Mouse (Mus musculus) intestine, embryonic 15.5 days (tissue): ENCODE data around the gene Entpd3. TPM values are rescaled to one million over a fixed set of nuclear protein-coding genes. Genes with fewer than 3 reads are reported as not detected.

ENCODE experiments used
- ATAC-seq: fragments of 200-750 bp; cut with Nextera tagmentation; 2 replicates; pipeline ENCODE4 v1.8.0; 2017; ENCODE audit warnings: moderate TSS enrichment, moderate library complexity
- H3K27ac ChIP-seq: fragments of 300-500 bp; sonication (generic); 2 replicates; pipeline ENCODE4 v1.5.1; 2015; ENCODE audit warnings: mild to moderate bottlenecking, inconsistent platforms
- H3K27me3 ChIP-seq: fragments of 300-500 bp; sonication (generic); replicated peaks from 2 replicates; pipeline ENCODE4 v1.6.1; 2015; ENCODE audit warnings: inconsistent platforms
- H3K36me3 ChIP-seq: fragments of 300-500 bp; sonication (generic); 2 replicates; pipeline ENCODE4 v1.6.1; 2015; ENCODE audit warnings: inconsistent platforms
- H3K4me1 ChIP-seq: fragments of 300-500 bp; sonication (generic); replicated peaks from 2 replicates; pipeline ENCODE4 v1.6.1; 2015; ENCODE audit warnings: inconsistent platforms
- H3K4me2 ChIP-seq: fragments of 300-500 bp; sonication (generic); replicated peaks from 2 replicates; pipeline ENCODE4 v1.6.1; 2015; ENCODE audit warnings: mild to moderate bottlenecking, inconsistent platforms
- H3K4me3 ChIP-seq: fragments of 300-500 bp; sonication (generic); replicated peaks from 2 replicates; pipeline ENCODE4 v1.5.1; 2015; ENCODE audit warnings: inconsistent platforms
- H3K9ac ChIP-seq: fragments of 300-500 bp; sonication (generic); 2 replicates; pipeline ENCODE4 v1.6.1; 2015; ENCODE audit warnings: inconsistent platforms
- H3K9me3 ChIP-seq: fragments of 300-500 bp; sonication (generic); 2 replicates; pipeline ENCODE4 v1.6.1; 2016; ENCODE audit warnings: inconsistent platforms
- WGBS: fragments of 180-500 bp; shearing (Covaris S2); methylation state at CpG from one replicate; pipeline ENCODE4 v1.1.7; 2015; 5-methylcytosine and 5-hydroxymethylcytosine counted together
- polyA plus RNA-seq: library from polyadenylated mRNA; unstranded; fragments of >200 nt; fragmentation: Nextera tagmentation; extraction: Ambion mirVana; gene quantifications from 2 replicates; pipeline ENCODE4 v1.2.1, GENCODE M21; 2015

Gene Entpd3
- polyA plus RNA-seq, 1 experiment from 2014 or later, result 2.2 TPM

- no peak overlapping the region for H3K9ac ChIP-seq
- H3K27me3 ChIP-seq, result no peaks in the 10 kb centered on the region
- H3K4me2 ChIP-seq, result no peak overlapping the region
- no peaks in the 10 kb centered on the region for H3K9me3 ChIP-seq
- H3K4me3 ChIP-seq, result no peak overlapping the region
- ATAC-seq, result no peak
- H3K4me1 ChIP-seq, result peaks cover 6% of the 10 kb centered on the region; the same call in 1 of the 2 replicates
- H3K36me3 ChIP-seq, result peaks cover 29% of the 10 kb centered on the region
- 57% methylated on average over 6 of the region's 6 CpGs for WGBS
- 0 out of 2 replicates have a peak overlapping the region, but pooled peaks have one; percentile 3 for H3K27ac ChIP-seq
Measured at GRCm38 (mm10) chr9:120575748-120576661, 36.4 kb downstream of the Entpd3 start.

GRCm38 (mm10) chr9:120576662-120577013 lies 37.0 kb downstream of the Entpd3 start:
- WGBS, result 4% methylated on average over 4 of the region's 4 CpGs
- Histone ChIP-seq H3K27ac (peak overlapping the region; percentile 3; the same call in 1 of the 2 replicates), H3K4me1 (peaks cover 6% of the 10 kb centered on the region; the same call in 1 of the 2 replicates), H3K27me3 (no peaks in the 10 kb centered on the region), H3K4me3 (peak overlapping the region; percentile 71), H3K9me3 (no peaks in the 10 kb centered on the region), H3K36me3 (peaks cover 29% of the 10 kb centered on the region), H3K4me2 (peak overlapping the region; percentile 89), H3K9ac (no peak overlapping the region)
- peak; percentile 28 for ATAC-seq

GRCm38 (mm10) chr9:120577133-120577651 lies 37.6 kb downstream of the Entpd3 start:
- peak overlapping the region; percentile 81 for H3K9ac ChIP-seq
- H3K4me2 ChIP-seq, result peak overlapping the region; percentile 89
- peak overlapping the region; percentile 71 for H3K4me3 ChIP-seq
- ATAC-seq, result peak; percentile 94
- peak overlapping the region; percentile 73 for H3K27ac ChIP-seq
- no peaks in the 10 kb centered on the region for H3K27me3 ChIP-seq
- peaks cover 29% of the 10 kb centered on the region for H3K36me3 ChIP-seq
- peaks cover 8% of the 10 kb centered on the region for H3K4me1 ChIP-seq
- WGBS, result under 1% methylated on average over 43 of the region's 43 CpGs
- H3K9me3 ChIP-seq, result no peaks in the 10 kb centered on the region

DNA sequence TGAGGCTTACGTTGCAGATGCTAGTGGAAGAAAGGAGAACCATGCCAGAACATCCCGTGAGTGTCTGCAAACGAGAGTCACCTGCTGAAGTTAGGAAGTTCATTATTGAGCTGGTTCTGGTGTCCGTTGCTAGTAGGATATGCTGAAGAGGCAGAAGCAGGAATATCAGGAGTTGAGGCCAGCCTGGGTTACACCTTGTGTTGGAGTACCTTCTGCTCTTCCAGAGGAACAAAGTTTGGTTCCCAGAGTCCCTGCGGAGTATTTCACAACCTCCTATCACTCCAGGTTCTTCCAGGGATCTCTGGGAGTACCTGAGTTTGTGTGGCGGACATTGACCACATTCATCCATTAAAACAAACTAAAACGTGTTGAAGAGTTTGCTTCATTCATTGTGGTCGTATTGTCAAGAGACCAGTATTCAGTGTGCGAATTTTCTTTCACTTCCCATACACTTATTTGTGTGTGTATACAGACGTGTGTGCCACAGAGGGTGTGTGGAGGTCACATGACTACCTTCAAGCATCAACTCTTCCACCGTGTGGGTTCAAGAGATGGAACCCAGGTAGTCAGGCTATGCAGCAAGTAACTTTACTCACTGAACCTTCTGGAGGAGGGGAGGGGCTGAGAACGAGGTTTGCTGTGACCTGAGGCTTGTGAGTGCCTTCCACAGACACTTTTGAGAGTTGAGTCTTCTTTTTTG lies 38.2 kb downstream of the Entpd3 start:
- H3K9ac ChIP-seq, result peak overlapping the region; percentile 81
- peaks cover 29% of the 10 kb centered on the region for H3K36me3 ChIP-seq
- peak overlapping the region; percentile 71 for H3K4me3 ChIP-seq
- H3K4me1 ChIP-seq, result peaks cover 11% of the 10 kb centered on the region
- WGBS, result 44% methylated on average over 12 of the region's 12 CpGs
- H3K4me2 ChIP-seq, result peak overlapping the region; percentile 89
- no peaks in the 10 kb centered on the region for H3K9me3 ChIP-seq
- peak overlapping the region; percentile 73 for H3K27ac ChIP-seq
- ATAC-seq, result no peak
- H3K27me3 ChIP-seq, result no peaks in the 10 kb centered on the region

DNA sequence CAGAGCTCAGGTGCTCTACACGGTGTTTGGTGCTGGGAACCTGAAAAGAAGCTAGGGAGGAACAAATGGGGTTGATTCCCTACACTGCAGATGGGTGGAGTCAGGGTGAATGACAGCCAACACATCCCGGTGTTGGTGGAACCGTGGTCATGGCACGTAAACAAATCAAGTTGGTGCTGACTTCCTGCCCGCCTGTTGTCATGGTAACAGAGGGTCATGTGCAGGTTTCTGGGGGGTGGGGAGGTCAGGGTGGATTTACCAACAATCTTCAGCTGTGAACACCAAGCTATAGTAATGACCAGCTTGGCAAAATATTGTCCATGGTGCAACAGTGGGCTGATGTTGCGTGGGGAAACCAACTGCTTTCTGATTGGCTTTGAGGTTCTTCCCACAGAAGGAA lies 39.1 kb downstream of the Entpd3 start:
- Histone ChIP-seq H3K4me2 (no peak overlapping the region), H3K4me3 (no peak overlapping the region), H3K27me3 (no peaks in the 10 kb centered on the region), H3K36me3 (peaks cover 21% of the 10 kb centered on the region), H3K9ac (no peak overlapping the region), H3K27ac (no peak overlapping the region), H3K9me3 (no peaks in the 10 kb centered on the region), H3K4me1 (peaks cover 12% of the 10 kb centered on the region)
- no peak for ATAC-seq
- WGBS, result 35% methylated on average over 6 of the region's 6 CpGs

DNA sequence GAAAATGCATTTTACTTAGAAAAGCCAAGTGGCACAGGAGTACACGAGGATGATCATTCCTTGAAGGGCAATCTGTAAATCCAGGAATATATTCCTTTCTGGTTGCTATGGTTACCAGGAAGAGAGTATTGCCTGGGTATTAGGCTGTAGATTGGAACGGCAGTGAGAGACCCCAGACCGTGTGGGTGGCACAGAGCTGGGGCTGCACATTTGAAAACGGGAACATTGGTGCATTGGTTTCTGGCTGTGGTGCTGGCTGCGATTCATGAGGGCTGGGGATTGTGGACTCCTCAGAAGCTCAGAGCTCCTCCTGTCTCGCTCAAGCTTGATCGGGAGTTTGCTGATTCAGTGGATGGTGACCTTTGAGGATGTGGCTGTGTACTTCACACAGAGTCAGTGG lies 40.2 kb downstream of the Entpd3 start:
- WGBS, result 71% methylated on average over 7 of the region's 7 CpGs
- no peak for ATAC-seq
- no peak overlapping the region for H3K4me3 ChIP-seq
- peaks cover 10% of the 10 kb centered on the region for H3K36me3 ChIP-seq
- no peak overlapping the region for H3K9ac ChIP-seq
- H3K4me1 ChIP-seq, result peaks cover 12% of the 10 kb centered on the region
- no peaks in the 10 kb centered on the region for H3K9me3 ChIP-seq
- H3K27ac ChIP-seq, result no peak overlapping the region
- H3K4me2 ChIP-seq, result no peak overlapping the region
- H3K27me3 ChIP-seq, result no peaks in the 10 kb centered on the region

- Histone ChIP-seq H3K27me3 (no peaks in the 10 kb centered on the region), H3K4me2 (peak overlapping the region; percentile 85), H3K4me3 (peak overlapping the region; percentile 33), H3K27ac (peak overlapping the region; percentile 61), H3K9me3 (no peaks in the 10 kb centered on the region), H3K4me1 (peaks cover 10% of the 10 kb centered on the region), H3K9ac (peak overlapping the region; percentile 46), H3K36me3 (no peaks in the 10 kb centered on the region)
- WGBS, result 13% methylated on average over 21 of the region's 21 CpGs
- ATAC-seq, result peak; percentile 85
Measured at GRCm38 (mm10) chr9:120581941-120582618, 42.5 kb downstream of the Entpd3 start.

DNA sequence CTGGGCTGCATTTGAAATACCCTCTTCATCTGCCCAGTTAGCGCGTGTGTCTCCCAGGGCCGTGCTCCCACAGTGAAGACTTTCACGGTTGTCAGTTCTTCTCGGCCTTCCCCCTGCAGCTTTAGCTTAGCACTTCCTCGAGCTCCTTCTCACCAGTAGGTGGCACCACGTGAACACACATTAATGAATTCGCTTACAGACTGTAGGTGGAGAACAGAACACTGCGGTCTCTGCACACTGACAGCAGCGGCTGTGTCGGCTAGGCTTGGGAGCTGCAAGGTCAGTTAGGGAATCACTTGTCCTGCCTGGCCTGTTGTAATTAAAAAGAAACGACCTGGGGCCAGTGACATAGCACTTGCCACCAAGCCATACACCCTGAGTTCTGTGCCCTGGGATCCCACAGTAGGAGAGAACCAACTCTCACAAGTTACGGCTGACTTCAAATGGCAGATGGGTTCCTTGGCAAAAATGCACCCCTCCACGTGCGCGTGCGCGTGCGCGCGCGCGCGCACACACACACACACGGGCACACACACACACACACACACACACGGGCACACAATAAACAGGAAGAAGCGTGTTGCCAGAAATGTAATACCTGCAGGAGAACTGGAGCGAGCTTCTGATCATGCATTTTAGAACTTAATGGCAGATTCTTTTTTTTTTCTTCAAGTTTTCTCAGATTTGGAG lies 43.1 kb downstream of the Entpd3 start:
- H3K4me2 ChIP-seq, result peak overlapping the region; percentile 85
- no peaks in the 10 kb centered on the region for H3K27me3 ChIP-seq
- no peaks in the 10 kb centered on the region for H3K9me3 ChIP-seq
- H3K36me3 ChIP-seq, result no peaks in the 10 kb centered on the region
- H3K4me3 ChIP-seq, result peak overlapping the region; percentile 33
- peaks cover 10% of the 10 kb centered on the region for H3K4me1 ChIP-seq
- peak; percentile 93 for ATAC-seq
- H3K9ac ChIP-seq, result peak overlapping the region; percentile 46
- WGBS, result 12% methylated on average over 28 of the region's 28 CpGs
- H3K27ac ChIP-seq, result peak overlapping the region; percentile 61

GRCm38 (mm10) chr9:120583314-120583713 lies 43.7 kb downstream of the Entpd3 start:
- peak overlapping the region; percentile 46; the same call in 1 of the 2 replicates for H3K9ac ChIP-seq
- H3K9me3 ChIP-seq, result no peaks in the 10 kb centered on the region
- H3K27ac ChIP-seq, result no peak overlapping the region
- H3K4me3 ChIP-seq, result no peak overlapping the region
- H3K27me3 ChIP-seq, result no peaks in the 10 kb centered on the region
- no peak for ATAC-seq
- WGBS, result 79% methylated on average over 3 of the region's 3 CpGs
- H3K4me1 ChIP-seq, result peaks cover 10% of the 10 kb centered on the region; the same call in 1 of the 2 replicates
- no peaks in the 10 kb centered on the region for H3K36me3 ChIP-seq
- H3K4me2 ChIP-seq, result peak overlapping the region; percentile 85

DNA sequence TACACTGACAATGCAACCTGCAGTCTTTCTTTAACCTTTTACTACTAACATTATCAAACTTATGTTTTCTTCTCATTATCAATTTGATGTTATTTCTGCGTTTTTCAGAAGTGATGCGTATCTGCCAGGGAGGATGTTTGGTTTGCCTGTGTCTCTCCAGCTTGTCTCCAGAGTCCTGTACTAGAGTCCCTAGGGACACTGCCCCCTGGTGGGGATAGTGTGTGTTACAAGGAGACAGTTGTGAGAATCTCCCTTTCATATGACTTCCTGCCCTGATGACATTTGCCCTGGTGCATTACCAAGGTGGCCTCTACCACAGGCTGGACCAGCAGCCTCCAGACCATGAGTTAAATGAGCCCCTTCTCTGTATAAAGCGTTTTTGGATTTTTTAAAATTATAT lies 46.9 kb downstream of the Entpd3 start:
- Histone ChIP-seq H3K4me1 (peaks cover 10% of the 10 kb centered on the region; the same call in 1 of the 2 replicates), H3K36me3 (no peaks in the 10 kb centered on the region), H3K27me3 (no peaks in the 10 kb centered on the region), H3K4me3 (no peak overlapping the region), H3K9ac (no peak overlapping the region), H3K4me2 (no peak overlapping the region), H3K27ac (no peak overlapping the region), H3K9me3 (no peaks in the 10 kb centered on the region)
- WGBS, result 12% methylated on average over 3 of the region's 3 CpGs
- ATAC-seq, result no peak

- no peaks in the 10 kb centered on the region for H3K27me3 ChIP-seq
- H3K4me3 ChIP-seq, result no peak overlapping the region
- H3K4me1 ChIP-seq, result no peaks in the 10 kb centered on the region
- no peak overlapping the region for H3K4me2 ChIP-seq
- H3K9me3 ChIP-seq, result no peaks in the 10 kb centered on the region
- H3K27ac ChIP-seq, result no peak overlapping the region
- no peaks in the 10 kb centered on the region for H3K36me3 ChIP-seq
- no peak overlapping the region for H3K9ac ChIP-seq
- 2% methylated on average over 9 of the region's 9 CpGs for WGBS
- 0 out of 2 replicates have a peak, but pooled peaks have one; percentile 43 for ATAC-seq
Measured at GRCm38 (mm10) chr9:120591490-120591889, 51.9 kb downstream of the Entpd3 start.
